Mouse (Mus musculus): ENCODE measurements at regions not wholly inside any gene's neighbourhood (a gene's known extent, or its start where the extent isn't known, plus 50 kb on each side); places are given as distances from the start of the nearest gene placed in this dataset.

DNA sequence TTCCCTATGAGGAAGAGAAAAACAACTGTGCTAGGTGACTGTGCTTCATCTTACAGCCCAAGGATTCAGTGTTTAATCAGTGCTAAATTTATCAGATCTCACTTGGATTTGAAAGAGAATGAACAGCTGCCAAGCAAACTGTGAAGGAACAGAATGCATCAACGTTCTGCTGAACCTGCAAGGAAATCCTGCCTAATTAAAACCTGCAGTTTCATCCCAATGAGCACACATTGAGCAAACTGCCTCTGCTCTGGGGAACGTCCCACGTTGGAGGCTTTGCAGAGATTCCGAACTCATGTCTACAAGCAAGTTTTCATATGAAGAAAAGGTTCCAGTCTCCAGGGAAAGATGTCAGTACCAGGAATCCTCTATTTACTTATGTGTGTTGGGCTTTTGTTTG is 171.6 kb upstream of the Pld5 start:
- H3K4me2 ChIP-seq = no peak overlapping the region
- H3K9ac ChIP-seq = no peak overlapping the region
- H3K4me3 ChIP-seq (replicated peaks) = no peak overlapping the region
- H3K4me1 ChIP-seq = no peaks in the 10 kb centered on the region
- no peaks in the 10 kb centered on the region for H3K36me3 ChIP-seq (replicated peaks)
- no peaks in the 10 kb centered on the region for H3K27me3 ChIP-seq
- WGBS = 78% methylated on average over 4 of the region's 4 CpGs
- no peaks in the 10 kb centered on the region for H3K9me3 ChIP-seq
- no peak overlapping the region for H3K27ac ChIP-seq
- no peak for ATAC-seq (ENCODE audit: low FRiP score)

DNA sequence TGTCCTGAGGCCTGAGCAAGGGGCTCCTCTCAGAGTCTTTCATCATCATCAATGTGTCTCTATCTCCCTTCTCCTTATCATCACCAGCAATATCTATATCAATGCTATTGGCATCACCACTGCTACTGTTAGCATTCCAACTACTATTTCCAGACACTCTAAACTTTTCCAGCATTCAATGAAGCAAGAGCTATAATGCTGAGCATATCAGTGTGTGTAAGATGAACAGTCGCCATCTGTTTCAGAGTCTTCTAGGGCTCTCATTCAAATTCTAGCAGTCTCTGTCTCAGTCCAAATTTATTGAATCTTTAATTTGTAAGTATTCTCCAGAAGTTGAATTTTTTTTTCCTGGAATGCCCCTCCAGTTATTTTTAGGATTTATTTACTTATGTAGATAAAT is 168.6 kb upstream of the Pld5 start:
- no peaks in the 10 kb centered on the region for H3K27me3 ChIP-seq
- ATAC-seq (ENCODE audit: low FRiP score) = no peak
- H3K36me3 ChIP-seq (replicated peaks) = no peaks in the 10 kb centered on the region
- H3K4me1 ChIP-seq = no peaks in the 10 kb centered on the region
- no peak overlapping the region for H3K9ac ChIP-seq
- 84% methylated on average over 1 of the region's 1 CpGs for WGBS
- H3K9me3 ChIP-seq = no peaks in the 10 kb centered on the region
- no peak overlapping the region for H3K4me3 ChIP-seq (replicated peaks)
- no peak overlapping the region for H3K4me2 ChIP-seq
- no peak overlapping the region for H3K27ac ChIP-seq

DNA sequence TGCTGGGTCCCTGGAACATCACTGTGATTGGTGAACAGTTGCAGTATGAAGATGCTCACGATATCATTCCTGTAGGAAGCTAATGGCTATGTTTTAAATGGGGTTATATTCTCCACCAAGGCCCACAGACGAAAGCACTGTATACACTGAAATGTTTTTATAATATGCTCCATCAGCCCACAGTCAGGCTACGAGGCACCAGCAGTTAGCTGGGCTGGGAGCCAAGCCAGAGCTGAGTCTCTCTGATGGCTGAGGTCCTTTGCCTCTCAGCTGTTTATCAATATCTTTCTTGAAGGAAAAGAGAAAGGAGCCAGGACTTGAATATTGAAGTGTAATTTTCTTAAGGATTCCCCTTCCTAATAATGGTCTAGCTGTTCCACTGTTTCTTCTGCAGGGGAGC is 165.1 kb upstream of the Pld5 start:
- no peaks in the 10 kb centered on the region for H3K36me3 ChIP-seq (replicated peaks)
- no peak overlapping the region for H3K4me2 ChIP-seq
- H3K9me3 ChIP-seq = no peaks in the 10 kb centered on the region
- no peaks in the 10 kb centered on the region for H3K4me1 ChIP-seq
- WGBS = 87% methylated on average over 3 of the region's 3 CpGs
- no peaks in the 10 kb centered on the region for H3K27me3 ChIP-seq
- H3K4me3 ChIP-seq (replicated peaks) = no peak overlapping the region
- no peak overlapping the region for H3K27ac ChIP-seq
- no peak for ATAC-seq (ENCODE audit: low FRiP score)
- no peak overlapping the region for H3K9ac ChIP-seq

DNA sequence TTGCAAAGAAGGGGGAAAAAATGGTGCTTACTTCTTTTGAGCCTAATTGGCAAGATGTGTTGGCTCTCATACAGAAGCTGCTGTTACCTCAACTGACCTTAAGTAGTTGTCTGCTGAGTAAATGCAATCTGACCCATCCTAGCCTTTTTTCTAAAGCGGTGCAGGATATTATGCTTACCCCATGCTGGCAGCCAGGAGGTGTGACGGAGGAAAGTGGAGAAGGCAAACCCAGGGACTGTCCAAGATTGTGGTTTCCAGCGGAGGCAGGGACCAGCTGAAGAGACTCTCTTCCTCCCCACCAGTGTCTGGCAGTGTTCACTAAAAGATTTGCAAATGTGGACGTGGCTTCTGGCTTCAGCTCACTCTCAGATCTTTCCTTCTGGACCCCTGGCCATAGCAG is 152.7 kb upstream of the Pld5 start:
- H3K4me2 ChIP-seq = no peak overlapping the region
- no peaks in the 10 kb centered on the region for H3K9me3 ChIP-seq
- H3K4me1 ChIP-seq = no peaks in the 10 kb centered on the region
- no peaks in the 10 kb centered on the region for H3K36me3 ChIP-seq (replicated peaks)
- no peak overlapping the region for H3K4me3 ChIP-seq (replicated peaks)
- ATAC-seq (ENCODE audit: low FRiP score) = no peak
- H3K27ac ChIP-seq = no peak overlapping the region
- no peak overlapping the region for H3K9ac ChIP-seq
- H3K27me3 ChIP-seq = no peaks in the 10 kb centered on the region
- WGBS = 41% methylated on average over 4 of the region's 4 CpGs

DNA sequence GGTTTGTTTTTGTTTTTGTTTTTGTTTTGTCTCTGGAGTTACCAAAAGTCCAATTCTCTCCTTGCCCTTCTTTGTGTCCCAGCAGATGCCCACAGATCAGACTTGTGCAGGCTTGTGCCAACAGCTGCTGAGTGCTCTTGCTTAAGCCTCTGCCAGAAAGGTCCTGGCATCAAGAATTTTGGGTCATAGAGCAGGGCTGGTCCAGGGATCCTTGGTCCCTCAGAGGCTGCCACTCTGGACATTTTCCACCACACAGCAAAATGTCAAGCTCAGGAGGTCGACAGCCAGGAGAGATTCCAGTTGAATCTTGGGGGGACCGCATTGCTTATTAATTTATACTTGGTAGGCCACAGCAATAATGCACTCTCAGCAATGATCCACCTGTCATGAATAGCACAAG is 151.9 kb upstream of the Pld5 start:
- 87% methylated on average over 2 of the region's 2 CpGs for WGBS
- ATAC-seq (ENCODE audit: low FRiP score) = no peak
- Histone ChIP-seq H3K27ac (no peak overlapping the region), H3K9me3 (no peaks in the 10 kb centered on the region), H3K9ac (no peak overlapping the region), H3K4me1 (no peaks in the 10 kb centered on the region), H3K27me3 (no peaks in the 10 kb centered on the region), H3K4me2 (no peak overlapping the region), H3K4me3 (replicated peaks) (no peak overlapping the region), H3K36me3 (replicated peaks) (no peaks in the 10 kb centered on the region)

DNA sequence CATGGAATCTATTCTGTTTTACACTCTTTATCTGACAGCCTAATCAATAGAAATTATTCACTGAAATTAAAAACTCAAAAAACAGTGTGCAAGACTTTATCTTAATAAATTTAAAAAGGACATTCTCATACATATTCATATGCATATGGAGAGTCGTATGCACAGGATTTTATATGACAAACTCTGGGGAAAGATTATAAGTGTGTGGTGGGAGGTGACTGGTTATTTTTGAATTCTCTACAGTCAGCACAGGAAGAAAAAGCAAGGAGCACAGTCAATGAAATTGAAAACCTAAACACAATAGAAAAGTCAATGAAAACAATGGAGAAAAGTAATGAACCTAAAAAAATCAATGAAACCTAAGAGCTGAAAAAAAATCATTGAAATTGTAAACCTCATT is 142.1 kb upstream of the Pld5 start:
- Histone ChIP-seq H3K4me3 (replicated peaks) (no peak overlapping the region), H3K9ac (no peak overlapping the region), H3K27me3 (no peaks in the 10 kb centered on the region), H3K27ac (no peak overlapping the region), H3K36me3 (replicated peaks) (no peaks in the 10 kb centered on the region), H3K4me1 (no peaks in the 10 kb centered on the region), H3K9me3 (no peaks in the 10 kb centered on the region), H3K4me2 (no peak overlapping the region)
- WGBS = 83% methylated on average over 1 of the region's 1 CpGs
- no peak for ATAC-seq (ENCODE audit: low FRiP score)

DNA sequence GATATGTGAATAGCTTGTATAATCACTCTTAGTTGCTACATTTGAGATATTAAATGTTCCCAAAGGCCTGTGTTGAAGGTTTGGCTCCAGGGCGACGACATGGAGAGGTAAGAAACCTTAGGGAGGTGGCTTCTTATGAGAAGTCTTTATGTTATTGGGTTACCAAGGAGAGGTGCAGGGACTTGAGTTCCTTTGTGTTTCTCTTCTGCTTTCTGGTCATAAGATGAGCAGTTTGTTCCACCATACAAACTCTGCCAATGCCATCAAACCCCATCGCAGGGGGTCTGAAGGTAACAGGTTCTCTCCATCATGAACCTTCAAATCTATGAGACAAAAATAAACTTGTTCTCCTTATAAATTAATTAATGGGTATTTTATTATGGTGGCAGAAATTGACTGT is 129.0 kb upstream of the Pld5 start:
- ATAC-seq (ENCODE audit: low FRiP score) = no peak
- Histone ChIP-seq H3K36me3 (replicated peaks) (no peaks in the 10 kb centered on the region), H3K9ac (no peak overlapping the region), H3K4me1 (no peaks in the 10 kb centered on the region), H3K27me3 (no peaks in the 10 kb centered on the region), H3K4me3 (replicated peaks) (no peak overlapping the region), H3K9me3 (no peaks in the 10 kb centered on the region), H3K4me2 (no peak overlapping the region), H3K27ac (no peak overlapping the region)
- WGBS = 92% methylated on average over 3 of the region's 3 CpGs

DNA sequence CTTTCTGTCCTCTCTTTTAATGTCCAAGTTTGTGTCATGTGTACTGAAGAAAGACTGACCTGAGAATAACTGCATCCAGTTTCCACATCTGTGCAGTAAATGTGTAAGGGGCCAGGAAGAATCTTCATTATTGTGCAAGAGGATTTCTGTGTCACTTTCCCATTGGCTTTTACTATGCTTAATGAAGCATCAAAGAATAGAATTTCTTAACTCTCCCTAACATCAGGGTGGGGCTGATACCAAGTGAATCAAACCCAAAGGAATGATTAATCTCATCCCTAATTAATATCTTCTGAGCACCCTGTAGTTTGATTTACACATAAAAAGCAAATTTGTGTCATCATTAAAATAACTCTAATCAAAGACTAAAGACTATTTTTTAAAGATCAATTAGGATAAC is 104.5 kb upstream of the Pld5 start:
- Histone ChIP-seq H3K27me3 (peaks cover 2% of the 10 kb centered on the region; the same call in 1 of the 2 replicates), H3K4me2 (no peak overlapping the region), H3K4me3 (replicated peaks) (no peak overlapping the region), H3K36me3 (replicated peaks) (no peaks in the 10 kb centered on the region), H3K4me1 (no peaks in the 10 kb centered on the region), H3K9ac (no peak overlapping the region), H3K27ac (no peak overlapping the region), H3K9me3 (no peaks in the 10 kb centered on the region)
- ATAC-seq (ENCODE audit: low FRiP score) = peak; percentile 20; the same call in 1 of the 2 replicates

DNA sequence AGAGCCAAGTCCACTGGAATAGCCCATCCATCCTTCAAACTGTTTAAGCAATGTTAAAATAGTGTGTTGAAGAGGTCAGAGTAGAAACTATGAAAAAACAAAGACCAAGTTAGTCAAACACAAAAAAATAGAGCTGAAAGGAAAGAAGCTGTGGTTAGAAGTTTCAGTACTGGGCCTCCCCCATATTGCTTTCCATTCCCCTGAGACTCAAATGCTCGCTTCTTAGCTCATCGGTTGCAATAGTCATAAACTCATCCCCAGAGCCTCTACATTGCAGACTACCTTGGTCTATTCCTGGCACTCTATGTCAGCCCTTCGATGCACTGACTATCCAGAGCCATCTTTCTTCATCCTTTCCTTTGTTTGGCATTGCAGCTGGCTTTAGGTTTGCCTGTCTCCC is 91.8 kb upstream of the Pld5 start:
- no peak overlapping the region for H3K27ac ChIP-seq
- H3K27me3 ChIP-seq = no peaks in the 10 kb centered on the region
- no peaks in the 10 kb centered on the region for H3K4me1 ChIP-seq
- no peaks in the 10 kb centered on the region for H3K9me3 ChIP-seq
- WGBS = 91% methylated on average over 3 of the region's 3 CpGs
- no peak overlapping the region for H3K4me3 ChIP-seq (replicated peaks)
- no peak for ATAC-seq (ENCODE audit: low FRiP score)
- no peak overlapping the region for H3K9ac ChIP-seq
- H3K4me2 ChIP-seq = no peak overlapping the region
- no peaks in the 10 kb centered on the region for H3K36me3 ChIP-seq (replicated peaks)

DNA sequence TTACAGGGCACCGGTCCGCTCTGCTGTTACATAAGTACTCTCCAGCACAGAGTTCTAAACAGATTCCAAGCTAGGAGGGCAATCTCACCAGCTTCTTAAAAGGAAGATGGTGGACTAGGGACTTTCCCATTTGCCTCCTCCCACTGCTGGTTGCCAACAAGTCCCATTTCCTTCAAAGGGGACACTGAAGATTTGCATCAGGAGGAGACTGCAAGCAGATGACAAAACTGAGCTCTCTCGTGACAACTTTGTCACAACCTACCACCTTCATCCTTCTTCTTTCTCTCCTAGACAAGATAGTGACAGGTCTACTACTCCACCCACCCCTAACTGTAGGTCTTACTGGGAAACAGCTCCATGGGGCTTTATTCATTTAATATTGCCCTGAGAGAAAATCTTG is 85.8 kb upstream of the Pld5 start:
- Histone ChIP-seq H3K27me3 (no peaks in the 10 kb centered on the region), H3K4me2 (no peak overlapping the region), H3K4me1 (no peaks in the 10 kb centered on the region), H3K36me3 (replicated peaks) (no peaks in the 10 kb centered on the region), H3K27ac (no peak overlapping the region), H3K9me3 (no peaks in the 10 kb centered on the region), H3K9ac (no peak overlapping the region), H3K4me3 (replicated peaks) (no peak overlapping the region)
- WGBS = 85% methylated on average over 3 of the region's 3 CpGs
- no peak for ATAC-seq (ENCODE audit: low FRiP score)

DNA sequence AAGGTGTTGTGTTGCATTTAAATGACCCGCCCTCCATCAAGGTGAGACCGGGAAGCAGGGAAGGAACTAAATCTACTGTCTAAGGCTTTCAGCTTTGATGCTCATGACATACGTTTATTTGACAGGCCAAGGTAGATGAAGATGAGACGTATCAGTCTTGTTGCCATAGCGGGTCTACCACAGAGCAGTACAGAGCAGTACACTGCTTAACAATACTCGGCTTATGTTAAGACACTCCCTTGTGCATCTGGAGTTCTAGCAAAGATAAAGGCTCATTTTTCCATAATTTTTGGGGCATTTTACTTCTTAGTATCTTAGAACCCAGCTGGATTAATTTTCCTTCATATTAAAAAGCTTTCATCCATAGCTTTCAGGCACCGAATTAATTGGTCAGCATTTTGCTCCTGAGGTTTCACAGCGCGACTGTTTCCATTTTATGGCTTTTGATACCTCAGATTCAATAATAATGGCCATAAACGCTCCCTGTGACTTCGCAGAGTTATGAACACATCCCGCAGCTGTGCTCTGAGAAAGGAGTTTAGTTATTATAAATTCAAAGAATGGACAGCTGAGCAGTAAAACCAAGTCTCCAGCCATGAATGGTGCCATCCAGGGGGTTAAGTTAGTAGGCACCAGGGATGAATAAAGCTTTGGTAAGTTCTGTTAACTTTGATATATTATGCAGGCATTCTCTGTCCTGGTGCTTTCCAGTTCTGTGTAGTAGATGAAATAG is 85.0 kb upstream of the Pld5 start:
- no peak overlapping the region for H3K9ac ChIP-seq
- H3K4me3 ChIP-seq (replicated peaks) = no peak overlapping the region
- H3K27me3 ChIP-seq = no peaks in the 10 kb centered on the region
- peaks cover 4% of the 10 kb centered on the region for H3K4me1 ChIP-seq
- no peaks in the 10 kb centered on the region for H3K36me3 ChIP-seq (replicated peaks)
- no peak overlapping the region for H3K4me2 ChIP-seq
- no peak for ATAC-seq (ENCODE audit: low FRiP score)
- 91% methylated on average over 12 of the region's 12 CpGs for WGBS
- H3K9me3 ChIP-seq = no peaks in the 10 kb centered on the region
- no peak overlapping the region for H3K27ac ChIP-seq

DNA sequence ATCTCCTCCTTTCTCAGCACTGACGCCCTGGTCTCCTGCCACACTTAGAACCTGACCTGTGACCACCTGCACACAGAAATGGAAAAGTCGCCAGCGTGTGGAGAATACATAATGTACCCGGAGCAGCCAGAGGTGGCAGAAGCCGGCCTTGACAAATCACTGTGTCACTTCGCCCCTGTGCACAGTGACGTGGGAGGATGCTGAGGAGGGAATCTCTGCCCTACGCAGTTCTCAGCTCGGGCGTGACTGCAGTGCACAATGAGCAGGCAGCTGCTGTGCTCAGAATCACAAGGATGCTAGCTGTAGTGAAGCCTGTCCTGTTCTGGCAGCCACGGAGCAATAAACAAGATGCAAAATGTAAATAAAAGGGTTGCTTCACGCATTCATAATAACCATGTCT is 80.2 kb upstream of the Pld5 start:
- Histone ChIP-seq H3K4me3 (replicated peaks) (no peak overlapping the region), H3K9ac (no peak overlapping the region), H3K4me1 (peaks cover 7% of the 10 kb centered on the region), H3K4me2 (peak overlapping the region; percentile 6; the same call in 1 of the 2 replicates), H3K36me3 (replicated peaks) (no peaks in the 10 kb centered on the region), H3K27me3 (no peaks in the 10 kb centered on the region), H3K27ac (peak overlapping the region; percentile 38; the same call in 1 of the 2 replicates), H3K9me3 (no peaks in the 10 kb centered on the region)
- WGBS = 58% methylated on average over 12 of the region's 12 CpGs
- ATAC-seq (ENCODE audit: low FRiP score) = peak; percentile 88

DNA sequence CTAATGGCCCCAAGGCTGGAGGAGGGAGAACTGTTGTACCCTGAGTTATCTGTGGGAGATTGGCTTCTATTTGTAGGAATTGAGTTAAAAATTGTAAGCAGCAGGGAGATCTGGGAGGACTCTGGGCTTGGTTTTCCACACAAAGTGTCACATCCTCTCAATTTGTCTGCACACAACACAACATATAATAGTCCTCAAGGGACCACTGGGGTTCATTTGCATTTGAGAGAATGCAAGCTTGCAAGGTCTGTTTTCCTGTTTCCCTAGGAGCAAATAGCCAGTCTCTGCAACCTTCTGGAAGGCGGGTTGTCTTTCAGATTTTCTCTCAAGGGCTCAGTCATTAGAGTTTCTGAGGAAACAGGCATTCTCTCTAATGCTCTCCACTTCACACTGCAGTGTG is 79.8 kb upstream of the Pld5 start:
- peak overlapping the region; percentile 38; the same call in 1 of the 2 replicates for H3K27ac ChIP-seq
- H3K27me3 ChIP-seq = no peaks in the 10 kb centered on the region
- no peaks in the 10 kb centered on the region for H3K36me3 ChIP-seq (replicated peaks)
- ATAC-seq (ENCODE audit: low FRiP score) = no peak
- no peaks in the 10 kb centered on the region for H3K9me3 ChIP-seq
- no peak overlapping the region for H3K4me3 ChIP-seq (replicated peaks)
- H3K9ac ChIP-seq = no peak overlapping the region
- H3K4me1 ChIP-seq = peaks cover 11% of the 10 kb centered on the region
- WGBS = 38% methylated on average over 1 of the region's 1 CpGs
- 0 out of 2 replicates have a peak overlapping the region, but pooled peaks have one; percentile 6 for H3K4me2 ChIP-seq

Data from forebrain, embryonic 12.5 days (tissue).